Mouse (Mus musculus): ENCODE results near the gene Shisa6. TPM values are rescaled to one million over a fixed set of nuclear protein-coding genes. Genes with fewer than 3 reads are reported as not detected.

The Shisa6 gene
- total RNA-seq (2012; rRNA removed) (not detected in 2 replicates), total RNA-seq (2014; rRNA removed) (not detected in 2 replicates), polyA plus RNA-seq (2012; ENCODE audit: insufficient read length, low read depth) (not detected in 2 replicates)

GRCm38 (mm10) chr11:66525371-66526045, at the start of gene Shisa6:
Shisa6 (minus strand) TSS chr11:66525964.
- no peak within 1 kb of the TSS for H3K4me3 ChIP-seq (replicated peaks in 1 of 3; ENCODE audit: low read depth in 2 of 3, low read length in 2 of 3, poor library complexity in 1 of 3)
- dilution Hi-C loops (cut with MboI; ENCODE audit: extremely low pct_ligation_motif_present, extremely low pct_unique_long_range_greater_than_20kb, low sequenced_read_pairs) (no loop called here), in situ Hi-C loops (cut with MboI; ENCODE audit: low pct_ligation_motif_present, low pct_unique_long_range_greater_than_20kb, low sequenced_read_pairs) (no loop called here)
- no peak within 1 kb of the TSS for H3K4me2 ChIP-seq (ENCODE audit: insufficient read depth, low read depth, poor library complexity, severe bottlenecking)
- H3K27ac ChIP-seq (ENCODE audit: insufficient read depth, low read depth): no peak within 1 kb of the TSS
- no peak within 1 kb of the TSS for H3K9ac ChIP-seq (ENCODE audit: insufficient read depth, low read depth)
- no peaks in the 10 kb centered on the region for H3K36me3 ChIP-seq (replicated peaks in 1 of 2; ENCODE audit: control insufficient read depth in 1 of 2, insufficient read depth in 1 of 2, low read length in 1 of 2)
- TF ChIP-seq ZNF384 (IDR thresholded peaks at IDR 0.05; ENCODE audit: low read depth, low read length) (no peak), ZKSCAN1 (IDR thresholded peaks at IDR 0.05; ENCODE audit: borderline replicate concordance, low read depth, low read length) (no peak), NELFE (IDR thresholded peaks at IDR 0.05; ENCODE audit: low read depth, low read length) (no peak), IRF4 (IDR thresholded peaks at IDR 0.05; ENCODE audit: low read depth, low read length) (no peak), MAX (IDR thresholded peaks at IDR 0.05; ENCODE audit: low read length) (no peak), ZC3H11A (IDR thresholded peaks at IDR 0.05; ENCODE audit: low read depth, low read length) (no peak), MXI1 (IDR thresholded peaks at IDR 0.05; ENCODE audit: low read depth, low read length) (no peak)
- H3K9me3 ChIP-seq (replicated peaks; ENCODE audit: low read length): peaks cover 15% of the 10 kb centered on the region
- no peaks in the 10 kb centered on the region for H3K79me2 ChIP-seq (replicated peaks; ENCODE audit: control insufficient read depth, extremely low read depth, insufficient read depth, poor library complexity, severe bottlenecking)
- H3K27me3 ChIP-seq (replicated peaks): peaks cover 6% of the 10 kb centered on the region
- no peak for DNase-seq (ENCODE audit: extremely low read depth)
- H3K4me1 ChIP-seq (ENCODE audit: control insufficient read depth in 1 of 2, insufficient read depth in 2 of 2): no peaks in the 10 kb centered on the region

DNA sequence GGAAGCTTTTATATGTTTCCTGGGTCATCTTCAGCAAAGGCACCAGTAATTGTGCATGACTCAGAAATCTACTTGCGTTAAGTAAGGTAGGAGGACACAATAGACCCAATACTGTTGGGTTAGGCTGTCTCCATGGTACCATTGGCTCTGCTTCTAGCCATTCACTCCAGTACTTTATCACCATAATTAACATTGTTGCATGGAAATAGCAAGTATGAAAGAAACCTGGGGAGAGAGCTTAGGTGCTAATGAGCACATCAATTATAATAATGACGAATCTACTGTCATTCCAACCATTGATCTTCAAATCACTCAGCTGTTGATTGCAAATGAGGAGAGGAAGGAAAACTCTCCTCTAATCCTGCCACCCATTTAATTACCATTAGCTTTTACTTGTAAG, 48.1 kb upstream of the Shisa6 start:
- no peaks in the 10 kb centered on the region for H3K79me2 ChIP-seq (replicated peaks; ENCODE audit: control insufficient read depth, extremely low read depth, insufficient read depth, poor library complexity, severe bottlenecking)
- DNase-seq (ENCODE audit: extremely low read depth): no peak
- dilution Hi-C loops (cut with MboI; ENCODE audit: extremely low pct_ligation_motif_present, extremely low pct_unique_long_range_greater_than_20kb, low sequenced_read_pairs): no loop called here
- peaks cover 3% of the 10 kb centered on the region for H3K9me3 ChIP-seq (replicated peaks; ENCODE audit: low read length)
- H3K27me3 ChIP-seq (replicated peaks): peaks cover 34% of the 10 kb centered on the region
- no peaks in the 10 kb centered on the region for H3K4me1 ChIP-seq (ENCODE audit: control insufficient read depth in 1 of 2, insufficient read depth in 2 of 2)
- H3K4me2 ChIP-seq (ENCODE audit: insufficient read depth, low read depth, poor library complexity, severe bottlenecking): no peak overlapping the region
- TF ChIP-seq MYC (IDR thresholded peaks at IDR 0.05; ENCODE audit: low read depth, low read length) (no peak), USF2 (conservative IDR thresholded peaks at IDR 0.05; ENCODE audit: low read depth, low read length) (no peak), RAD21 (IDR thresholded peaks at IDR 0.05; ENCODE audit: low read depth, low read length) (no peak), SIN3A (IDR thresholded peaks at IDR 0.05; ENCODE audit: low read length) (no peak), TBP (conservative IDR thresholded peaks at IDR 0.05; ENCODE audit: low read depth, low read length) (no peak), BHLHE40 (IDR thresholded peaks at IDR 0.05; ENCODE audit: low read depth, low read length) (no peak)
- in situ Hi-C loops (cut with MboI; ENCODE audit: low pct_ligation_motif_present, low pct_unique_long_range_greater_than_20kb, low sequenced_read_pairs): no loop called here
- no peak overlapping the region for H3K27ac ChIP-seq (ENCODE audit: insufficient read depth, low read depth)
- no peak overlapping the region for H3K4me3 ChIP-seq (replicated peaks in 1 of 3; ENCODE audit: low read depth in 2 of 3, low read length in 2 of 3, poor library complexity in 1 of 3)
- no peak overlapping the region for H3K9ac ChIP-seq (ENCODE audit: insufficient read depth, low read depth)
- no peaks in the 10 kb centered on the region for H3K36me3 ChIP-seq (replicated peaks in 1 of 2; ENCODE audit: control insufficient read depth in 1 of 2, insufficient read depth in 1 of 2, low read length in 1 of 2)

GRCm38 (mm10) chr11:66569045-66569444, 43.3 kb upstream of the Shisa6 start:
- dilution Hi-C loops (cut with MboI; ENCODE audit: extremely low pct_ligation_motif_present, extremely low pct_unique_long_range_greater_than_20kb, low sequenced_read_pairs) (no loop called here), in situ Hi-C loops (cut with MboI; ENCODE audit: low pct_ligation_motif_present, low pct_unique_long_range_greater_than_20kb, low sequenced_read_pairs) (no loop called here)
- Histone ChIP-seq H3K4me2 (ENCODE audit: insufficient read depth, low read depth, poor library complexity, severe bottlenecking) (no peak overlapping the region), H3K27me3 (replicated peaks) (peaks cover 50% of the 10 kb centered on the region), H3K9me3 (replicated peaks; ENCODE audit: low read length) (peaks cover 3% of the 10 kb centered on the region), H3K9ac (ENCODE audit: insufficient read depth, low read depth) (no peak overlapping the region), H3K4me1 (ENCODE audit: control insufficient read depth in 1 of 2, insufficient read depth in 2 of 2) (no peaks in the 10 kb centered on the region), H3K36me3 (replicated peaks in 1 of 2; ENCODE audit: control insufficient read depth in 1 of 2, insufficient read depth in 1 of 2, low read length in 1 of 2) (no peaks in the 10 kb centered on the region), H3K79me2 (replicated peaks; ENCODE audit: control insufficient read depth, extremely low read depth, insufficient read depth, poor library complexity, severe bottlenecking) (no peaks in the 10 kb centered on the region), H3K4me3 (replicated peaks in 1 of 3; ENCODE audit: low read depth in 2 of 3, low read length in 2 of 3, poor library complexity in 1 of 3) (no peak overlapping the region), H3K27ac (ENCODE audit: insufficient read depth, low read depth) (no peak overlapping the region)
- DNase-seq (ENCODE audit: extremely low read depth): no peak
- no peak for TF ChIP-seq SIN3A (IDR thresholded peaks at IDR 0.05; ENCODE audit: low read length)
- no peak for TF ChIP-seq KAT2A (IDR thresholded peaks at IDR 0.05; ENCODE audit: insufficient replicate concordance, low read length)
- TF ChIP-seq MAX (IDR thresholded peaks at IDR 0.05; ENCODE audit: low read length): no peak
- TF ChIP-seq ZC3H11A (IDR thresholded peaks at IDR 0.05; ENCODE audit: low read depth, low read length): no peak
- TF ChIP-seq USF2 (conservative IDR thresholded peaks at IDR 0.05; ENCODE audit: low read depth, low read length): no peak
- TF ChIP-seq TBP (conservative IDR thresholded peaks at IDR 0.05; ENCODE audit: low read depth, low read length): no peak
- TF ChIP-seq ELF1 (IDR thresholded peaks at IDR 0.05; ENCODE audit: low read depth, low read length): no peak
- no peak for TF ChIP-seq RAD21 (IDR thresholded peaks at IDR 0.05; ENCODE audit: low read depth, low read length)
- no peak for TF ChIP-seq NRF1 (IDR thresholded peaks at IDR 0.05; ENCODE audit: low read depth, low read length)
- no peak for TF ChIP-seq NELFE (IDR thresholded peaks at IDR 0.05; ENCODE audit: low read depth, low read length)
- no peak for TF ChIP-seq TCF12 (IDR thresholded peaks at IDR 0.05; ENCODE audit: low read depth, low read length)
- TF ChIP-seq CTCF (conservative IDR thresholded peaks at IDR 0.05 in 1 of 2, IDR thresholded peaks at IDR 0.05 in 1 of 2; ENCODE audit: low read depth in 2 of 2, low read length in 2 of 2): no peak
